Mouse (Mus musculus): ENCODE data around the gene Mfsd4b5.
"Not testable (repeated sequence)": the region's sequence is repeated elsewhere in the genome, so short reads cannot be mapped to it uniquely, and the experiment has no call there.

Gene Mfsd4b5

GRCm38 (mm10) chr10:39961906-39962305 lies 24.5 kb downstream of the Mfsd4b5 start:
- DNase-seq (ENCODE audit: low spot score) = no peak

GRCm38 (mm10) chr10:39960441-39960822 lies 26.0 kb downstream of the Mfsd4b5 start:
- no peak for DNase-seq (ENCODE audit: low spot score)

- peak; percentile 98 for DNase-seq (ENCODE audit: low spot score)
Observed at GRCm38 (mm10) chr10:39959761-39960440, 26.5 kb downstream of the Mfsd4b5 start, which contains the start of gene Mfsd4b3. Gene Mfsd4b3 (minus strand): TSS chr10:39960153.

GRCm38 (mm10) chr10:39958266-39958665 lies 28.2 kb downstream of the Mfsd4b5 start:
- DNase-seq (ENCODE audit: low spot score) = peak; percentile 24

DNA sequence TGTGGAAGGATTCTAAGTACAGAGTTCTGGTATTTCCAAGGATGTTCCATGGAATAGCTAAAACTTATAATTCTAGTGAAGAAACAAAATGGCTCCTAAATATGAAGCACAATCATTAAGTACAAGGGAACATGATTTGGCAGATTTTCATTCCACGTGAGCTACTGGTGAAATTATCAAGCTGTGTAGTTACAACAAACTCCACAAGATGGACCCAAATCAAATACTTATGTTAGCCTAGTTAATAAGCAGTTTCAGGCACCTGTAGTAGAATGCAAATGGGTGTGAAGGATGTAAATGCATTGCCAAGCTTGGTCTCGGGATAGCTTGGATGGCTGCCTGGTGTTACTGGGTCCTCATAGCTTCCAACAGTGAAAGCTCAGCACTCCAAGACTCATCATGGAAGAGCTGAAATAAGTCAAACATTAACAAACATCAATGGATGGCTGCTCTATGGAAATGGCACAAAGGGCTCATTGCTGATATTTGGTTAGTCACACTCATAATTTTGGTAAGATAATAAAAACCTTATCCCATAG lies 30.0 kb downstream of the Mfsd4b5 start:
- no peak for DNase-seq (ENCODE audit: low spot score)

GRCm38 (mm10) chr10:39955163-39955562 lies 31.3 kb downstream of the Mfsd4b5 start:
- DNase-seq (ENCODE audit: low spot score) = no peak

- DNase-seq (ENCODE audit: low spot score) = no peak
Observed at GRCm38 (mm10) chr10:39949377-39949954, 37.0 kb downstream of the Mfsd4b5 start.

DNA sequence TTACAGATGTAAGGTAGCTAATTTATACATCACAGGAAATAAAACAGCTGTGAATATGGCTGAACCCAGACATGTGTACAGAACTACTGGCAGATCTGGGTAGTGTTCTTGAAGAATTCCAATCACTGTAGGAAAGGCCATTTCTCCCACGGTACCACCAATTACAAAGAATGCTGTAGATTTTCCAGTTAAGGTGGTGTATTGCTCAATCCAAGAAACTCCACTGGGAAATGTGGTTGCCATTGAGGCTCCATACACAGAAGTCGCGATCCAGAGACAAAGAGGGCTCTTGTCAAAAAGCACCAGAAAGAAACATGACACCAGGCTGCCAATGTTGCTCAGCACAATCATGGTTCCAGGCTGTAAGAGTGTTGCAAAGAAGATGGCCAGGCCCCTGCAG lies 39.3 kb downstream of the Mfsd4b5 start:
- not testable (repeated sequence) for DNase-seq (ENCODE audit: low spot score)

- no peak for DNase-seq (ENCODE audit: low spot score)
Observed at GRCm38 (mm10) chr10:39936553-39936952, 49.9 kb downstream of the Mfsd4b5 start.

DNA sequence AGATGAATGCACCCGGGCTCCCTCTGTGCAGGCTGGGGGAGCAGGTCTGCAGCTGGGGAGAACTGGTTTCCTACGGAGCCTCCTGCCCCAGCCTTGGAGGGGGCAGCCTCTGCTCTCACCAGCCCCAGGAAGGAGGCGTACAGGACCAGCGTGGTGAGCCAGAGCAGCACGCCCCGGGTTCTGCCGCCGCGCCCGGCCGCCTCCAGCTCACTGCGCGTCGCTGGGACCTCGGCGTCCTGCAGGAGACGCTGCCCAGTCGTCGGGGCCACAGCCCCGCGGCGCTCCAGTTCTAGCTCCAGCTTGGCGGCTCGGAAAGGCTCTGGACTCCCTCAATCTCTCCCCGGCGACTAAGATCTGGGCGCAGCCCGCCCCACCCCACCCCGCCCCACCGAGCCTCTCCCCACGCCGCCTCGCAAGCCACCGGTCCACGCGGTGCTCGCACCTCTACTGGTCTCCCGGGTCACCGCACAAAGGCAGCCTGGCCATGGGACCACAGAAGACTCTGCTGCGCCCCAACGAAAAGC lies 59.8 kb downstream of the Mfsd4b5 start, which contains the start of gene Mfsd4b2:
TSS of gene Mfsd4b2 (minus strand) at position 308 of the 524 bp plus-strand sequence.
- DNase-seq (ENCODE audit: low spot score) = peak; percentile 48

DNA sequence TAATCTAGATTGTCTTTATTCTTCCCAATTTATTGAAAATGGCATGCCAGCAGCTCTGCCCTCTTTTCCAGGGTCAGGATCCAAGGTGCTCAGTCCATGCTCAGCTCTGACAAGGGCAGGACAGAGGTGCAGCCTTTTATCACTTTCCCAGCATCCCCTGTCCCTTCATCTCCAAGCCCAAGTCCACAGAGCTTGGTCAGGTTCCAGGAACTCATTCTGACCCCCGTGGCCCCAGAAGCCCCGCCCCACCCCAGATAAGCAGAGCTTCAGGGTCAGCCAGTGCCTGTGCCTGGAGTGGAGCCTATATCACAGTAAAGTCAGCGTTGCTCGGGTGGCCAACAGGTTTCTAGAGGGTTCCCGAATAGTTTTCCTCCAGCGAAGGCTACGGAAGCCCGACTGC lies 61.9 kb downstream of the Mfsd4b5 start:
- not testable (repeated sequence) for DNase-seq (ENCODE audit: low spot score)

GRCm38 (mm10) chr10:39912616-39913015 lies 73.8 kb downstream of the Mfsd4b5 start:
- DNase-seq (ENCODE audit: low spot score) = no peak

- no peak for DNase-seq (ENCODE audit: low spot score)
Observed at GRCm38 (mm10) chr10:39908768-39909441, 77.5 kb downstream of the Mfsd4b5 start.
